Mouse (Mus musculus) E14TG2a.4 (cell line): ENCODE measurements around the gene Barx1.

ENCODE experiments used
- CTCF ChIP-seq: conservative IDR thresholded peaks from 2 replicates; pipeline ENCODE4 v1.5.1; 2014; ENCODE audit warnings: low read length
- NANOG ChIP-seq: IDR thresholded peaks from 2 replicates; pipeline ENCODE4 v1.6.1; 2014; ENCODE audit warnings: borderline replicate concordance, low read length, mixed read lengths
- POU5F1 ChIP-seq: IDR thresholded peaks from 2 replicates; pipeline ENCODE4 v1.6.1; 2014; ENCODE audit warnings: low read length, borderline replicate concordance

DNA sequence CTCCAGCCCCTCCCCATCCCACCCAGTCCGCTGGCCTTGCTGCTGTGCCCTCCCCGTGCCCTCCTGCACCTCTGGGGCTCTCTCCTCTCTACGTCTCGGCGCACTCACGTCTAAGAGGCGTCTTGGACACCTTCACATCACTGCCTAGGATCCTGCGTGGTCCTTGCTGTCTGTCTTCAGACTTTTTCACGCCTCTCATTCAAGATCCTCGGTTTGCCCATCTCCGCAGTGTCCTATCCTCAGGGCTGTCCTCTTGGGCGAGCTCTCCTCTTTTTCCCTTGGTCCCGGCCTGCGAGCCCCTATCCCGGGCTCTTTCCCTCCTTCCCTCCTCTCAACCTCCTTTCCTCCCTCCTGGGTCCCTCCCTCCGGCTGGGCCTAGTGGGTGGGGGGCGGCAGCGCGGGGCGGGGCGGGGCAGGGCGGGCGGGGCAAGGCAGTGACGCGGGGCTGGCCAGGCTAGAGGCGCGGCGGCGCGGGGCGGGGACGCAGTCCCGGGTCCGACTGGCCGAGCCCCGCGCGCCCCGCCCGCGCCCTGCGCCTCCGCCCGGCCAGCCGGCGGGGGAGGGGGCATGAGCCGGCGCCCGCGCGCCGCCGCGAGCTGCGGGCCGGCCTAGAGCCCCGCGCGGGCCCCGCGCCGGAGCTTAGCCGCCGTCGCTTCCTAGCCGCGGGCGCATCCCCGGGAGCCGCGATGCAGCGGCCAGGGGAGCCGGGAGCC, at the start of gene Barx1:
- TF ChIP-seq CTCF (no peak), NANOG (no peak), POU5F1 (no peak)
